Mouse (Mus musculus): ENCODE data around the gene Ulk4. TPM values are rescaled to one million over a fixed set of nuclear protein-coding genes. Genes with fewer than 3 reads are reported as not detected.

Gene Ulk4
- polyA plus RNA-seq, 1 experiment from 2014 or later: 198 TPM

- H3K36me3 ChIP-seq: no peaks in the 10 kb centered on the region
- H3K4me1 ChIP-seq: peaks cover 28% of the 10 kb centered on the region
- no peaks in the 10 kb centered on the region for H3K27me3 ChIP-seq
- H3K9me3 ChIP-seq: no peaks in the 10 kb centered on the region
- ATAC-seq (ENCODE audit: insufficient number of reproducible peaks, insufficient read depth, low FRiP score, low TSS enrichment): no peak
- WGBS: 63% methylated on average over 10 of the region's 10 CpGs
- no peak overlapping the region for H3K9ac ChIP-seq
- H3K27ac ChIP-seq: no peak overlapping the region
- no peak overlapping the region for H3K4me2 ChIP-seq (replicated peaks)
- H3K4me3 ChIP-seq: no peak overlapping the region
Measured at GRCm38 (mm10) chr9:121071461-121072126, 205.4 kb downstream of the Ulk4 start.

- ATAC-seq (ENCODE audit: insufficient number of reproducible peaks, insufficient read depth, low FRiP score, low TSS enrichment): no peak
- no peak overlapping the region for H3K4me2 ChIP-seq (replicated peaks)
Measured at GRCm38 (mm10) chr9:121071050-121071449, 205.9 kb downstream of the Ulk4 start.

GRCm38 (mm10) chr9:121068115-121068514 is 208.9 kb downstream of the Ulk4 start:
- peaks cover 24% of the 10 kb centered on the region for H3K4me1 ChIP-seq
- H3K27ac ChIP-seq: no peak overlapping the region
- no peak for ATAC-seq (ENCODE audit: insufficient number of reproducible peaks, insufficient read depth, low FRiP score, low TSS enrichment)
- H3K27me3 ChIP-seq: no peaks in the 10 kb centered on the region
- WGBS: 80% methylated on average over 5 of the region's 5 CpGs
- no peaks in the 10 kb centered on the region for H3K9me3 ChIP-seq
- no peak overlapping the region for H3K9ac ChIP-seq
- H3K36me3 ChIP-seq: no peaks in the 10 kb centered on the region
- no peak overlapping the region for H3K4me2 ChIP-seq (replicated peaks)
- H3K4me3 ChIP-seq: no peak overlapping the region

More at GRCm38 (mm10) chr9:121071050-121071449, 205.9 kb downstream of the Ulk4 start:
- H3K9ac ChIP-seq: no peak overlapping the region
- no peak overlapping the region for H3K27ac ChIP-seq
- H3K4me1 ChIP-seq: peaks cover 23% of the 10 kb centered on the region
- WGBS: 87% methylated on average over 11 of the region's 11 CpGs
- no peaks in the 10 kb centered on the region for H3K9me3 ChIP-seq
- H3K36me3 ChIP-seq: no peaks in the 10 kb centered on the region
- no peaks in the 10 kb centered on the region for H3K27me3 ChIP-seq
- no peak overlapping the region for H3K4me3 ChIP-seq

- Histone ChIP-seq H3K4me2 (replicated peaks) (no peak overlapping the region), H3K9me3 (no peaks in the 10 kb centered on the region), H3K36me3 (no peaks in the 10 kb centered on the region), H3K27ac (no peak overlapping the region), H3K4me3 (no peak overlapping the region), H3K27me3 (no peaks in the 10 kb centered on the region), H3K9ac (no peak overlapping the region), H3K4me1 (peaks cover 23% of the 10 kb centered on the region)
- WGBS: 81% methylated on average over 10 of the region's 10 CpGs
- ATAC-seq (ENCODE audit: insufficient number of reproducible peaks, insufficient read depth, low FRiP score, low TSS enrichment): no peak
Measured at GRCm38 (mm10) chr9:121067043-121067442, 210.0 kb downstream of the Ulk4 start.

- Histone ChIP-seq H3K4me3 (no peak overlapping the region), H3K27me3 (no peaks in the 10 kb centered on the region)
- 60% methylated on average over 10 of the region's 10 CpGs for WGBS
Measured at GRCm38 (mm10) chr9:121065383-121065978, 211.5 kb downstream of the Ulk4 start.

GRCm38 (mm10) chr9:121064606-121065355 is 212.2 kb downstream of the Ulk4 start:
- ATAC-seq (ENCODE audit: insufficient number of reproducible peaks, insufficient read depth, low FRiP score, low TSS enrichment): no peak
- Histone ChIP-seq H3K4me2 (replicated peaks) (no peak overlapping the region), H3K4me3 (no peak overlapping the region), H3K36me3 (no peaks in the 10 kb centered on the region), H3K4me1 (peaks cover 24% of the 10 kb centered on the region), H3K27me3 (no peaks in the 10 kb centered on the region), H3K9ac (no peak overlapping the region), H3K27ac (no peak overlapping the region), H3K9me3 (no peaks in the 10 kb centered on the region)
- 73% methylated on average over 14 of the region's 14 CpGs for WGBS

More at GRCm38 (mm10) chr9:121065383-121065978, 211.5 kb downstream of the Ulk4 start:
- H3K9me3 ChIP-seq: no peaks in the 10 kb centered on the region
- no peak overlapping the region for H3K4me2 ChIP-seq (replicated peaks)
- no peak for ATAC-seq (ENCODE audit: insufficient number of reproducible peaks, insufficient read depth, low FRiP score, low TSS enrichment)
- peaks cover 24% of the 10 kb centered on the region for H3K4me1 ChIP-seq
- no peaks in the 10 kb centered on the region for H3K36me3 ChIP-seq
- no peak overlapping the region for H3K9ac ChIP-seq
- 0 out of 2 replicates have a peak overlapping the region, but pooled peaks have one; percentile 41 for H3K27ac ChIP-seq

- H3K9ac ChIP-seq: no peak overlapping the region
- no peak overlapping the region for H3K4me3 ChIP-seq
- ATAC-seq (ENCODE audit: insufficient number of reproducible peaks, insufficient read depth, low FRiP score, low TSS enrichment): no peak
- peaks cover 24% of the 10 kb centered on the region for H3K4me1 ChIP-seq
- H3K4me2 ChIP-seq (replicated peaks): no peak overlapping the region
- no peaks in the 10 kb centered on the region for H3K36me3 ChIP-seq
- no peaks in the 10 kb centered on the region for H3K9me3 ChIP-seq
- H3K27me3 ChIP-seq: no peaks in the 10 kb centered on the region
- H3K27ac ChIP-seq: no peak overlapping the region
- 40% methylated on average over 3 of the region's 3 CpGs for WGBS
Measured at GRCm38 (mm10) chr9:121062671-121063070, 214.3 kb downstream of the Ulk4 start.

GRCm38 (mm10) chr9:121061820-121062623 is 215.0 kb downstream of the Ulk4 start:
- H3K9me3 ChIP-seq: no peaks in the 10 kb centered on the region
- H3K9ac ChIP-seq: no peak overlapping the region
- H3K36me3 ChIP-seq: no peaks in the 10 kb centered on the region
- no peak overlapping the region for H3K4me2 ChIP-seq (replicated peaks)
- ATAC-seq (ENCODE audit: insufficient number of reproducible peaks, insufficient read depth, low FRiP score, low TSS enrichment): no peak
- no peak overlapping the region for H3K4me3 ChIP-seq
- WGBS: 32% methylated on average over 12 of the region's 12 CpGs
- peaks cover 27% of the 10 kb centered on the region for H3K4me1 ChIP-seq
- H3K27ac ChIP-seq: no peak overlapping the region
- no peaks in the 10 kb centered on the region for H3K27me3 ChIP-seq

- no peak overlapping the region for H3K4me2 ChIP-seq (replicated peaks)
- H3K36me3 ChIP-seq: no peaks in the 10 kb centered on the region
- no peak overlapping the region for H3K9ac ChIP-seq
- ATAC-seq (ENCODE audit: insufficient number of reproducible peaks, insufficient read depth, low FRiP score, low TSS enrichment): no peak
- peaks cover 16% of the 10 kb centered on the region for H3K4me1 ChIP-seq
- no peaks in the 10 kb centered on the region for H3K27me3 ChIP-seq
- H3K9me3 ChIP-seq: no peaks in the 10 kb centered on the region
- no peak overlapping the region for H3K4me3 ChIP-seq
- H3K27ac ChIP-seq: no peak overlapping the region
- WGBS: 77% methylated on average over 8 of the region's 8 CpGs
Measured at GRCm38 (mm10) chr9:121060331-121060730, 216.7 kb downstream of the Ulk4 start.

GRCm38 (mm10) chr9:121059286-121059685 is 217.7 kb downstream of the Ulk4 start:
- no peaks in the 10 kb centered on the region for H3K27me3 ChIP-seq
- no peak overlapping the region for H3K9ac ChIP-seq
- no peaks in the 10 kb centered on the region for H3K36me3 ChIP-seq
- H3K4me2 ChIP-seq (replicated peaks): no peak overlapping the region
- H3K27ac ChIP-seq: no peak overlapping the region
- H3K9me3 ChIP-seq: no peaks in the 10 kb centered on the region
- H3K4me3 ChIP-seq: no peak overlapping the region
- no peak; the same call in 1 of the 2 replicates for ATAC-seq (ENCODE audit: insufficient number of reproducible peaks, insufficient read depth, low FRiP score, low TSS enrichment)
- 92% methylated on average over 3 of the region's 3 CpGs for WGBS
- H3K4me1 ChIP-seq: peaks cover 13% of the 10 kb centered on the region; the same call in 1 of the 2 replicates

- 87% methylated on average over 8 of the region's 8 CpGs for WGBS
- Histone ChIP-seq H3K4me3 (no peak overlapping the region), H3K27me3 (no peaks in the 10 kb centered on the region), H3K9me3 (no peaks in the 10 kb centered on the region), H3K4me2 (replicated peaks) (no peak overlapping the region), H3K9ac (no peak overlapping the region), H3K27ac (no peak overlapping the region), H3K4me1 (peaks cover 13% of the 10 kb centered on the region; the same call in 1 of the 2 replicates), H3K36me3 (no peaks in the 10 kb centered on the region)
- no peak for ATAC-seq (ENCODE audit: insufficient number of reproducible peaks, insufficient read depth, low FRiP score, low TSS enrichment)
Measured at GRCm38 (mm10) chr9:121058538-121058937, 218.5 kb downstream of the Ulk4 start.

Measured in embryonic facial prominence, embryonic 12.5 days (tissue).